Mouse (Mus musculus) c-Kit-positive CD71-positive TER-119-negative erythroid progenitor cells, embryonic 14.5 days (primary cell): ENCODE results near the gene Ccdc51.

ENCODE experiments used
- DNase-seq: peaks from one replicate; pipeline ENCODE4 v3.0.0-alpha.2; 2013; ENCODE audit warnings: low read depth

Gene Ccdc51

GRCm38 (mm10) chr9:109057543-109057942, 24.8 kb upstream of the Ccdc51 start:
- no peak for DNase-seq

- DNase-seq = no peak
These were observed 24.1 kb upstream of the Ccdc51 start for GRCm38 (mm10) chr9:109058006-109058765.

GRCm38 (mm10) chr9:109059136-109059903, 23.0 kb upstream of the Ccdc51 start, which contains the start of gene Trex1:
TSS of gene Trex1 (minus strand) at chr9:109059734.
- DNase-seq = peak; percentile 78

GRCm38 (mm10) chr9:109060184-109060897, 22.0 kb upstream of the Ccdc51 start:
- no peak for DNase-seq

GRCm38 (mm10) chr9:109060898-109061295, 21.4 kb upstream of the Ccdc51 start:
- DNase-seq = no peak

- DNase-seq = no peak
These were observed 14.1 kb upstream of the Ccdc51 start for GRCm38 (mm10) chr9:109068095-109068735.

GRCm38 (mm10) chr9:109073661-109074573, 8.4 kb upstream of the Ccdc51 start, which contains the start of gene Atrip:
TSS of gene Atrip (minus strand) at chr9:109074124.
- peak; percentile 85 for DNase-seq

- DNase-seq = no peak
These were observed 1.8 kb upstream of the Ccdc51 start for GRCm38 (mm10) chr9:109080516-109080915.

GRCm38 (mm10) chr9:109081749-109082123, 557 bp upstream of the Ccdc51 start:
- no peak for DNase-seq

GRCm38 (mm10) chr9:109084922-109085321, 2.6 kb downstream of the Ccdc51 start:
- DNase-seq = peak; percentile 40

GRCm38 (mm10) chr9:109087987-109088386, 5.7 kb downstream of the Ccdc51 start:
- no peak for DNase-seq

GRCm38 (mm10) chr9:109090446-109090845, 8.2 kb downstream of the Ccdc51 start:
- no peak for DNase-seq

- no peak for DNase-seq
These were observed 9.5 kb downstream of the Ccdc51 start for GRCm38 (mm10) chr9:109091802-109092201.

- no peak for DNase-seq
These were observed 10.5 kb downstream of the Ccdc51 start for GRCm38 (mm10) chr9:109092799-109093198.

- DNase-seq = no peak
These were observed 11.7 kb downstream of the Ccdc51 start for GRCm38 (mm10) chr9:109093786-109094552.

- no peak for DNase-seq
These were observed 12.4 kb downstream of the Ccdc51 start for GRCm38 (mm10) chr9:109094553-109095136.

- no peak for DNase-seq
These were observed 13.1 kb downstream of the Ccdc51 start, which contains the start of gene Plxnb1 for GRCm38 (mm10) chr9:109095137-109095982. TSS of gene Plxnb1 (plus strand) at chr9:109095389.

GRCm38 (mm10) chr9:109096251-109096661, 14.0 kb downstream of the Ccdc51 start:
- no peak for DNase-seq

GRCm38 (mm10) chr9:109096856-109097255, 14.6 kb downstream of the Ccdc51 start:
- DNase-seq = no peak
